Mouse (Mus musculus) forebrain, embryonic 15.5 days (tissue): ENCODE measurements at regions not wholly inside any gene's neighbourhood (a gene's known extent, or its start where the extent isn't known, plus 50 kb on each side); places are given as distances from the start of the nearest gene placed in this dataset.
A peak's percentile ranks its signal among the peaks of the same experiment; 100 is the strongest.

Source experiments
- ATAC-seq: fragments of 200-750 bp; cut with Nextera tagmentation; replicated peaks from 2 replicates; pipeline ENCODE4 v1.8.0; 2017; ENCODE audit warnings: mild to moderate bottlenecking, moderate TSS enrichment, moderate library complexity
- H3K27ac ChIP-seq: fragments of 300-500 bp; sonication (generic); replicated peaks from 2 replicates; pipeline ENCODE4 v1.5.1; 2015; ENCODE audit warnings: mild to moderate bottlenecking, inconsistent platforms
- H3K27me3 ChIP-seq: fragments of 300-500 bp; sonication (generic); 2 replicates; pipeline ENCODE4 v1.6.1; 2015; ENCODE audit warnings: inconsistent platforms
- H3K36me3 ChIP-seq: fragments of 300-500 bp; sonication (generic); 2 replicates; pipeline ENCODE4 v1.6.1; 2015; ENCODE audit warnings: mild to moderate bottlenecking, inconsistent platforms
- H3K4me1 ChIP-seq: fragments of 300-500 bp; sonication (generic); 2 replicates; pipeline ENCODE4 v1.6.1; 2015; ENCODE audit warnings: inconsistent platforms
- H3K4me2 ChIP-seq: fragments of 300-500 bp; sonication (generic); replicated peaks from 2 replicates; pipeline ENCODE4 v1.6.1; 2015; ENCODE audit warnings: mild to moderate bottlenecking, inconsistent platforms
- H3K4me3 ChIP-seq: fragments of 300-500 bp; sonication (generic); 2 replicates; pipeline ENCODE4 v1.5.1; 2015; ENCODE audit warnings: mild to moderate bottlenecking, inconsistent platforms
- H3K9ac ChIP-seq: fragments of 300-500 bp; sonication (generic); replicated peaks from 2 replicates; pipeline ENCODE4 v1.6.1; 2015; ENCODE audit warnings: mild to moderate bottlenecking, inconsistent platforms
- H3K9me3 ChIP-seq: fragments of 300-500 bp; sonication (generic); 2 replicates; pipeline ENCODE4 v1.6.1; 2016; ENCODE audit warnings: inconsistent platforms
- WGBS: fragments of 180-500 bp; shearing (Covaris S2); methylation state at CpG from one replicate; pipeline ENCODE4 v1.1.7; 2015; ENCODE audit warnings: mixed read lengths; 5-methylcytosine and 5-hydroxymethylcytosine counted together

GRCm38 (mm10) chr12:58560840-58561239 is 291.8 kb upstream of the Clec14a start:
- ATAC-seq: no peak
- 91% methylated on average over 5 of the region's 5 CpGs for WGBS
- Histone ChIP-seq H3K4me3 (no peak overlapping the region), H3K27ac (no peak overlapping the region), H3K9ac (no peak overlapping the region), H3K4me2 (no peak overlapping the region), H3K27me3 (no peaks in the 10 kb centered on the region), H3K9me3 (no peaks in the 10 kb centered on the region), H3K36me3 (no peaks in the 10 kb centered on the region), H3K4me1 (peaks cover 10% of the 10 kb centered on the region; the same call in 1 of the 2 replicates)

GRCm38 (mm10) chr12:58559833-58560232 is 290.7 kb upstream of the Clec14a start:
- Histone ChIP-seq H3K9ac (no peak overlapping the region), H3K9me3 (no peaks in the 10 kb centered on the region), H3K36me3 (no peaks in the 10 kb centered on the region), H3K4me1 (peaks cover 10% of the 10 kb centered on the region; the same call in 1 of the 2 replicates), H3K27ac (no peak overlapping the region), H3K4me2 (no peak overlapping the region), H3K27me3 (no peaks in the 10 kb centered on the region), H3K4me3 (no peak overlapping the region)
- peak; percentile 78 for ATAC-seq
- WGBS: 7% methylated on average over 1 of the region's 1 CpGs

DNA sequence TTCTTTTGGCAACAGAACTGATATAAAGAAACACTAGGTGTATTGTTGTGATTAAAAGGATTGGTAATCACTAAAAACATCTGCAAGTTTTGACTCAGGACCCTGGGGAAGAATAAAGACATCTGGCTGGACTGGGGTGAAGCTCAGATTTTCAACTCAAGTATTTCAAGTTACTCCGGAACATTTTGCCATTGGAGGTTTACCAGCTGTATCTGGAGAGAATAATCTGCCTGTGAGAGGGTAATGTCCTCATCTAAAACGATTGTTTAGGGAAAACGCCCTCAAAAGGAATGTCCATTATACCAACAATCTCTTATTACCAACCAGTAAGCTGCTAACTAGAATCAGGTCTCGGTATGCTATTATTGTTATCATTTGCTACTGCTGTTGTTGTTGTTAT is 288.2 kb upstream of the Clec14a start:
- H3K4me2 ChIP-seq: no peak overlapping the region
- H3K9ac ChIP-seq: no peak overlapping the region
- ATAC-seq: no peak
- no peak overlapping the region for H3K27ac ChIP-seq
- H3K4me3 ChIP-seq: no peak overlapping the region
- H3K36me3 ChIP-seq: no peaks in the 10 kb centered on the region
- H3K9me3 ChIP-seq: no peaks in the 10 kb centered on the region
- WGBS: 84% methylated on average over 4 of the region's 4 CpGs
- peaks cover 13% of the 10 kb centered on the region; the same call in 1 of the 2 replicates for H3K4me1 ChIP-seq
- H3K27me3 ChIP-seq: no peaks in the 10 kb centered on the region

DNA sequence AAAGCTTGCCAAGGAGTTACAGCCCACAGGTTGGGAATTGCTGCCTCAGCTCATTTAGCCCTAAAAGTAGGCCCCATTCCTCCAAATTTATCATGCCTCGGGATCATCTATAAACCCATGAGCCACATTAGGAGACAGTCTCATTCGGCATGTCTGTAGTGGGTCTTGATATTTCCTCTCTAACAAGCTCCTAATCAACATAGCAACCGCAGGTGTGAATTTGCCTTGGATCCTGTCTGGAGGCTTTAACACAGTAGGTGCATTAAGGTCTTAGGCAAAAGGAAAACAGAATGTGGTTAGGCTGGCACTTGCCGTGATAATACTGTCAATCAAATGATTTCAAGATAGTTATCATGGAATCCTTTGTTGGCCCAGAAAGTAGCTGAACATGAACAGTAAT is 287.7 kb upstream of the Clec14a start:
- 58% methylated on average over 4 of the region's 4 CpGs for WGBS
- no peak for ATAC-seq
- H3K4me3 ChIP-seq: no peak overlapping the region

DNA sequence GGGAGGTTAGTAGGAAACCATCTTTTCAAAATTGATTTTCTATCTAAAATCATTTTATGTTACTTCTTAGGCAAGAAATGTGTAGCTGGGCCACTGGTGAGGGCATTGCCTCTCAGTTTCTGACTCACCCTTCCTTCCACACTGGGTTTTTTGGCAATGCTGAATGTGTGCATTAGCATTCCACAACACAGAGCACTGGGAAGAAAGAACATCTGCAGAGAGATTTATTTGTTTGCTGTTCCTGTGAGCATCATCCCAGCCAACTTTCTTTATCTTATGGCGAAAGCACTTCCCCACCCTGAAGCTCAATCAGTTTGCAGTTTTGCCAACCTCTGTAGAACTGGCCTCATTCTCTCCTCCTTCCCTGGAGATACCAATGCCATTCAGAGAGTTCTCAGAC is 287.0 kb upstream of the Clec14a start:
- WGBS: 82% methylated on average over 1 of the region's 1 CpGs
- no peak for ATAC-seq
- H3K27ac ChIP-seq: no peak overlapping the region
- H3K4me3 ChIP-seq: no peak overlapping the region
- no peaks in the 10 kb centered on the region for H3K27me3 ChIP-seq
- H3K9me3 ChIP-seq: no peaks in the 10 kb centered on the region
- H3K9ac ChIP-seq: no peak overlapping the region
- peaks cover 18% of the 10 kb centered on the region; the same call in 1 of the 2 replicates for H3K4me1 ChIP-seq
- H3K36me3 ChIP-seq: no peaks in the 10 kb centered on the region
- no peak overlapping the region for H3K4me2 ChIP-seq

More for the DNA sequence above, 287.7 kb upstream of the Clec14a start:
- Histone ChIP-seq H3K4me1 (peaks cover 13% of the 10 kb centered on the region; the same call in 1 of the 2 replicates), H3K4me2 (no peak overlapping the region), H3K36me3 (no peaks in the 10 kb centered on the region), H3K27ac (no peak overlapping the region), H3K27me3 (no peaks in the 10 kb centered on the region), H3K9me3 (no peaks in the 10 kb centered on the region), H3K9ac (no peak overlapping the region)

- 5% methylated on average over 9 of the region's 9 CpGs for WGBS
- H3K9me3 ChIP-seq: no peaks in the 10 kb centered on the region
- H3K4me1 ChIP-seq: peaks cover 11% of the 10 kb centered on the region; the same call in 1 of the 2 replicates
- no peak overlapping the region for H3K4me3 ChIP-seq
- H3K36me3 ChIP-seq: no peaks in the 10 kb centered on the region
- H3K4me2 ChIP-seq: no peak overlapping the region
- H3K9ac ChIP-seq: no peak overlapping the region
- peak; percentile 74 for ATAC-seq
- no peaks in the 10 kb centered on the region for H3K27me3 ChIP-seq
- peak overlapping the region; percentile 40 for H3K27ac ChIP-seq
Measured at GRCm38 (mm10) chr12:58550859-58551761, 282.0 kb upstream of the Clec14a start.

- no peak overlapping the region for H3K9ac ChIP-seq
- H3K4me3 ChIP-seq: no peak overlapping the region
- H3K27me3 ChIP-seq: no peaks in the 10 kb centered on the region
- H3K27ac ChIP-seq: no peak overlapping the region
- ATAC-seq: peak; percentile 89
- H3K4me2 ChIP-seq: no peak overlapping the region
- no peaks in the 10 kb centered on the region for H3K9me3 ChIP-seq
- WGBS: 41% methylated on average over 4 of the region's 4 CpGs
- peaks cover 2% of the 10 kb centered on the region; the same call in 1 of the 2 replicates for H3K4me1 ChIP-seq
- H3K36me3 ChIP-seq: no peaks in the 10 kb centered on the region
Measured at GRCm38 (mm10) chr12:58545832-58546538, 276.9 kb upstream of the Clec14a start.

DNA sequence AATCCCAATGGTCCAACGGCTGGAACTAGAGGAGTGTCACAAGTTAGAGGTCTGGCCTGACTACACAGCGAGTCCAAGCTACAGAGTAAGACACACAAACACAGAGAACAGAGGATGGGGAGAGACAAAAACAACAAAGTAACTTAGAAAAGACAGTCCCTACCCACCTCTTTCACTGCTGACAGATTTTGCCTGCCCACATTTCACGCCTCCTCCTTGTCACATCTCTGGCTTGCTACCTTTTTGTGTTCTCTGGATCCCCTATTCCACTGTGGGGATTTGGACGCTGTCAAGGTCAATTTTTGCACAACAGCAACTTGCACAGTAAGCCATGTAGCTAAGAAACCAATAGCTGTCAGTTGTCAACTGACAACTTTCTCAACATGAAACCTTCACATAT is 275.8 kb upstream of the Clec14a start:
- H3K4me1 ChIP-seq: no peaks in the 10 kb centered on the region
- H3K9me3 ChIP-seq: no peaks in the 10 kb centered on the region
- ATAC-seq: no peak
- H3K4me2 ChIP-seq: no peak overlapping the region
- WGBS: 77% methylated on average over 4 of the region's 4 CpGs
- H3K27ac ChIP-seq: no peak overlapping the region
- H3K9ac ChIP-seq: no peak overlapping the region
- no peaks in the 10 kb centered on the region for H3K36me3 ChIP-seq
- H3K27me3 ChIP-seq: no peaks in the 10 kb centered on the region
- H3K4me3 ChIP-seq: no peak overlapping the region

DNA sequence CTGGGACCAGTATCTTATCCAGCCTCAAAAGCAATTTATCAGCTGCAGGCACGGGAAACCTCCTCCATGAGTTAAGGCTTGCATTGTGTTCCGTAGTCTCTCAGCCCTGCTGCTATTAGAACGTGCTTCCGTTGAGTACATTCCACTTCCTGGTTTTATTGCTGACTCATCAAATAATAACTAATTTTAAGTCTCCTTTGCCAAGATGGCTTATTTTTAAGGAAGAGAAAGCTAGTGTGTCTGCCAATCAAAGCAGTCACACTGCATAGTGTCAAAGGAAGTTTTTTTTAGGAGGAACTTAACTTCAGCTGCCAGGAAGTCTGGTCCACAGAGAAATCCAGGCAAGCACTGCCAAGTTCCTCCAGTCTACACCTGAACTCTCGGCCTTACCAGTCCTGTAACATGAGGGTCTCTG is 269.2 kb upstream of the Clec14a start:
- no peak overlapping the region for H3K4me3 ChIP-seq
- H3K36me3 ChIP-seq: no peaks in the 10 kb centered on the region
- no peak overlapping the region for H3K9ac ChIP-seq
- H3K4me1 ChIP-seq: peaks cover 3% of the 10 kb centered on the region; the same call in 1 of the 2 replicates
- no peak for ATAC-seq
- H3K27me3 ChIP-seq: no peaks in the 10 kb centered on the region
- 73% methylated on average over 5 of the region's 5 CpGs for WGBS
- no peak overlapping the region for H3K27ac ChIP-seq
- no peaks in the 10 kb centered on the region for H3K9me3 ChIP-seq
- H3K4me2 ChIP-seq: no peak overlapping the region

DNA sequence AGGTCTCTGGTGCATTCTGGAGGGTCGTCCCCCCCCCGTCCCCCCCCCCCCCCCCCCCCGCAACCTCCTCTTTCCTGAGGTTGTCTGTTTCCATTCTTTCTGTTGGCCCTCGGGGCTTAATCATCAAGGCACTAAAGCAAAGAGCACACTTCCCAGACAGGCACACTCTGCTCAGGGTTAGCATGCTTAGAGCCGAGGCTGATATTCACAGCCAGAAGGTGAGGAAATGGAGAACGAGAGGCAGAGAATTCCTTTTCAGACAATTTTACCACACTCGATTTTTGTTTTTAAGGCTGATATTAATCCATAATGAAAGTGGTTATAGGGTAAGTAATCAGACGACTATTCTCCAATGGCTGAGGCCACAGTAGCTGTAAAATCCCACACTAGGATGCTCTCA is 268.7 kb upstream of the Clec14a start:
- H3K27me3 ChIP-seq: no peaks in the 10 kb centered on the region
- H3K4me2 ChIP-seq: no peak overlapping the region
- 76% methylated on average over 5 of the region's 8 CpGs for WGBS
- H3K27ac ChIP-seq: no peak overlapping the region
- peaks cover 3% of the 10 kb centered on the region; the same call in 1 of the 2 replicates for H3K4me1 ChIP-seq
- no peaks in the 10 kb centered on the region for H3K9me3 ChIP-seq
- no peak overlapping the region for H3K9ac ChIP-seq
- no peaks in the 10 kb centered on the region for H3K36me3 ChIP-seq
- no peak overlapping the region for H3K4me3 ChIP-seq
- ATAC-seq: no peak

DNA sequence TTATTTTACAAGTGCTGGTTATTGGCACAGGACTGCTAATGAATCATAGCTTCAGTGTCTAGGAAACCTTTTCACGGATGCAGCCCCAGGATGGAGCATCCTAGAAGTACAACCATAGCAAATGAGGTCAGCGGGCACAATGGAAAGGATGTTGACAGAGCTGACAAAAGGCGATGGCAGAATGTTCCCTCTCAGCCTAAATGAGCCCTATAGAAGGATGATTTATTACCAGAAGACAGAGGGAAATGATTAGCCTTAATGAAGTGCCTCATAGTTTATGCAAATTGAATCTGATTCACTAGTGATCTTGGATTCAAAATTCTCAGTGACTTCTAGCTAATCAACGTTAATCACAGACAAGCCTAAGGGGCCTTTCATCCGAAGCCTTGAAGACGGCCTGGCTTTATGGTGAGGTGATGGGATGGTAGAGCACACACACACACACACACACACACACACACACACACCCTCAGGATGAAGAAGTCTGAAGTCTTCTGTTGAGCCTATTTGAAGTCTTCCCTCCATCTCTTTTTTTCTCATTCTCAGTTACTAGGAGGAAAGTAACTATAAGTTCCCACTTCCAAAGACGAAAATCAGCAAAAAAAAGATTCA is 267.4 kb upstream of the Clec14a start:
- Histone ChIP-seq H3K36me3 (no peaks in the 10 kb centered on the region), H3K9ac (no peak overlapping the region), H3K27me3 (no peaks in the 10 kb centered on the region), H3K27ac (no peak overlapping the region), H3K4me3 (no peak overlapping the region), H3K4me2 (no peak overlapping the region), H3K9me3 (no peaks in the 10 kb centered on the region), H3K4me1 (peaks cover 3% of the 10 kb centered on the region; the same call in 1 of the 2 replicates)
- no peak; the same call in 1 of the 2 replicates for ATAC-seq
- 33% methylated on average over 7 of the region's 7 CpGs for WGBS

GRCm38 (mm10) chr12:58530306-58530705 is 261.2 kb upstream of the Clec14a start:
- no peak overlapping the region for H3K4me2 ChIP-seq
- no peaks in the 10 kb centered on the region for H3K27me3 ChIP-seq
- H3K4me3 ChIP-seq: no peak overlapping the region
- H3K9me3 ChIP-seq: no peaks in the 10 kb centered on the region
- H3K9ac ChIP-seq: no peak overlapping the region
- no peak for ATAC-seq
- H3K36me3 ChIP-seq: no peaks in the 10 kb centered on the region
- peaks cover 4% of the 10 kb centered on the region; the same call in 1 of the 2 replicates for H3K4me1 ChIP-seq
- WGBS: 32% methylated on average over 3 of the region's 3 CpGs
- H3K27ac ChIP-seq: no peak overlapping the region
